Mouse (Mus musculus): ENCODE results near the gene Ift81.
A peak's percentile ranks its signal among the peaks of the same experiment; 100 is the strongest.

Gene Ift81

DNA sequence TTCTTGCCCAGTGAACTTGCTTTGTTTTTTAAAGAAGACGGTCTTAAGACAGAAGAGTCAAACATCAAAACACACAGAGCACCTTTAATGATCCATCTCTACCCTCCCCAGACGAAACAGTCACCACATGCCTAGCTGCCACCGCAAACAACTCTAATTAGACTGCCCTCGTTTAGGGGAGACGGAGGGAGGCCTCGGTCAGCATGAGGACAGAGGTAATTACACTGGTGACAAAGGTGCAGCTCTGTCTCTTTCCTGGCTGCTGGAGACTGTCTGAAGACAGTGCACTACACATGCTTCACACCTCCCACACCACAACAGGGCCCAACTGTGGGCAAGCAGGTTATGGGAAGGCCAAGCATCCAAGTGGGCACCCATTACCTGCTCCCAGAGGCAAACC, 66.5 kb downstream of the Ift81 start:
- no peak for DNase-seq (ENCODE audit: low spot score)

DNA sequence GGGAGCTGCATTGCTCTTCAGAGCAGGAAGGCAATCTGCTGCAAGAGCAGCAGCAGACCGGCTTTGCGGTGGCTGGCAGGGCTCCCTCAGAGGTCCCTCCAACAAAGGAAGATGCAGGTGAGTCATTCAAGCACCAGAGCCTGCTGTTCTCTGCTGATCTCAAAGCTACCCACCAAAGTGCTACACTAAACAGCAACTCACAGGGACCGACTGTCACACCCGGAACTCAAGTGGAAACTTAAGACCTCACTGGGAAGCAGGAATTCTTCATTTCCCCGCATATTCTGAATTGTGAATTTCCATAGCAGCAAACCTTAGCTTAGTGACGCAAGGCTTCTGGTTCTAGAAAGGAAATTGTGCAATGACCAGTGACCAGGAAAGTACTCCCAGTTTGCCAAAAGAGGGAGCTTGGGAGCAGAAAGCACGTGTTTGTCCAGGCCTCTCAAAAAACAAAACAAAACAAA, 67.0 kb downstream of the Ift81 start:
- peak; percentile 38 for DNase-seq (ENCODE audit: low spot score)

DNA sequence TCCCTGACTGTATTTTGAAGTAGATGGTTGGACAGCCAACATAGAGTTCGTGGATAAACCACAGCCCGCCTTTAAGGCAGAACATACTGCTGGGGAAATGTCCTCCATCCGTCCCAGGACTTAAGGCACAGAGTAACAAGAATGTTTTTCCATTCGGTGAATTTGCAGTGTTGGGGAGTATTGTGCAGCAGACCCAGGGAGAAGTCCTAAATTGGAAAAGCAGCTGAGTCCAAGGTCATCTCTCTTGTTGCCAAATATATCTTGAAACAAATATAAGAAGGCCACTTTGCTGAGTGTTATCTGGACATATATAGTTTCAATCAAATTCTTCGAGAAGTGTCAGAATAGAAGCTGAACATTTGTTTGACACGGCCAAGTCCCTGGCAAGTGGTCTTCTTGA, 70.9 kb downstream of the Ift81 start:
- DNase-seq (ENCODE audit: low spot score): no peak

DNA sequence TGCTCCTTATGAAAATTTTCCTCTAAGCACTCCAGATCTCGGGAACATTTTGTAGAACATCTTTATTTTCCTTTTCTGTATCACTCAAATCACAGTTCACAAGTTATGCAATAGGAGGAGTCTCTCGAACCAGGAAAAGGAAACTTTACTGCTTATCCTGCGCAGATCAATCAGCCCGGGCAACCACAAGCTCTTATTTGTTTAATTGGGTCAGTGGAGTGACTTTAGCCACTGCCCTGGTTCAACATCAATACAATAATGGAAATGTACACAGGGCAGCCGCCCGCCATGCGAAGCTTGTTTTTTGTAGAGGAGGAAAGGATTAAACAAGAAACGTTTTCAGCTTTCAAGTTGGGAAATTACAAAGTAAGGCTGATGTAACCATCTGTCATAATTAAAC, 72.4 kb downstream of the Ift81 start:
- DNase-seq (ENCODE audit: low spot score): no peak

DNA sequence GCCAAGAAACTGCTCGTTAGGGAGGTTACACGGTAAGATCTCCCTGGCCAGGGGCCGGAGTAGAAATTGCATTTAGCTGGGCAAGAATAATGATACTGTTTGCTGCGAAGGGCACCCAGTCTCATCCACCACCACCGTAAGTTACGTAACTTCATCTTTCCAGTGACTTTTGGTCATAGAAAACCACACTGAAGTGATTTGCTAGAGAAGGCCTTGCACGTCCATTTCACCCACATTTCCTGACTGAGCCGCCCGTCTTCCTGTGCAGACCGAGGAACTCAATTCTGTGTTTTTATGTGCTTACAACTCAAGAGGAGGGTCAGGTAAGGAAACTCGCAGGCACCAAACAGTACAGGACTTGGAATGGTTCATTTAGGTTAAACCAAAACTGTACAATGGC, 76.2 kb downstream of the Ift81 start:
- DNase-seq (ENCODE audit: low spot score): no peak

DNA sequence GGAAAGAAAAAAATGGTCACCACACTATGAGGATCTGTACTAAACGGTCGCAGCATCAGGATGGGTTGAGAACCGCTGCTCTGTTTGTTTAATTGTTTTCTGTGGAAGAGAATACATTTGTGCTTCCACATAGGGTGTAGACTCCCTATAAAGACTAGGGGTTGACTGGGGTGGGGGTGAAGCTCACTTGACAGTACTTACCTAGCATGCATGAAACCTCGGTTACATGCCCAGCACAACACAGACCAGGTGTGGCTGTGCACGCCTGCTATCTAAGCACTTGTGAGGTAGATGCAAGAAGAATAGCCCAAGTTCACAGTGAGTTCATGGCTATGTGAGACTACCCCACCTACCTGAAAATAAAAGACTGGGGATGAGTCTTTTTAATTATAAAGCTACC, 76.7 kb downstream of the Ift81 start:
- no peak for DNase-seq (ENCODE audit: low spot score)

DNA sequence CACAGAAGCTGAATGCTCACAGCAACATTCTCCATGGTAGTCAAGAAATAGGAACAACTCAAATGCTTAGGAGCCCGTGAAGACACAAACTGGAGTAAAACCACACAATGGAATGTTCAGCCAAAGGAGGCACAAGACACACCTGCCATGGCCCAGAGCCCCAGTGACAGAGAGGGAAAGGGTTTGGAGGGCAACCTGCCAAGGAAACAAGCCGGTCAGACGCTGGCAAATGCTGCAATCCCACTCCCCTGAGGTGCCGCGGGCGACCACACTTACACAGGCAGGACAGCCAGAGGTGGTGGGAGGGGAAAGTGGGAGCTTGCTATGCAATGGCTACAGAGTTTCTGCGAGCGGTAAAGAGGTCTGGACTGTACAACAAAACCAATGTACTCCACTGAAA, 80.4 kb downstream of the Ift81 start:
- DNase-seq (ENCODE audit: low spot score): no peak

DNA sequence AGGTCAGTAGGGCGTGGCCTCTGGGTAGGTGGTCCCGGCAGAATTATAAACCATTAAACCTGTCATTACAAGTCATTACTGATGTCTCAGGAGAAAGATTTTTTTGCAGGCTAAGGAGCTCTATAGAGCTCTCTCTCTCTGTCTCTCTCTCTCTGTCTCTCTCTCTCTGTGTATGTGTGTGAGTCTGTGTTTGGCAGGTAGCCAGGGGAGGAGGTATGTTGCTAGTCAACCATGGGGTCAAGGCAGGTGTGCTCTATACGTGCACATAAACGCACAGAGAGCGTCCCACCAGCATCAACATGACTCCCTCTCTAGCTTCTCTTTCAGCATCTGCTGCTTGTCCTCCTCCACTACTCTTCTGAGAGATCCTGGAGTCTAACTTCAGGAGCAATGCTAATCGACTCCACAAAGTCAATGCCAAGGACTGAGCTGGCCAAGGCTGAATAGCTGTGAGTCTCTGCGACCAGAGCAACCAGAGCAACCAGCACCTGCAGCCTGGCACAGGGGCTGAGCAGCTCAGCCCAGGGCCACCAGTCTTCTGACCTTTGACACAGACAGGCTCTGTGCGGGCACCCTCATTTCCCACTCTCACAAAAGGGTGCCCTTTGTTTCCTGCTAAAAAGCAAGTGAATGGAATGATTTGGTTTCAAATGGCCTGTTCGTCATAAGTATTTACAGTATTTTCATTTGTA, 84.3 kb downstream of the Ift81 start:
- DNase-seq (ENCODE audit: low spot score): no peak

DNA sequence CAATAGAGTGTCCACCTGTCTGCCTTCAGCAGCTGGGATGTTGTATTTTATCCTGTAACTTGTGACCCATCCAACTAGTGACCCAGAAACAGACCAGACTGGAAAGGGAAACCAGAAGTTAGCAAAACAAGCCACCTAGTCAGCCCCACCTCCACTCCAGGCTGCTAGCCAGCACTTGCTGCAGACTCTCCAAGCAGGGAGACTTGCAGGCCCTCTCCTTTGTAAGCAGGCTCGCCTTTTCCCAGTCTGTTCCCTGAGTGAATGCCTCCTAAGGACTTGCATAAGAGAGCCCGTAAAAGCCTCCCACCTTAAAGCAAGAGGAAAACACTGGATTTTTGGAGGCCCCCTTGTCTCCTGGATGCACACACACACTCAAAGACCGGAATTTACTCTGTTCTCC, 85.0 kb downstream of the Ift81 start:
- no peak for DNase-seq (ENCODE audit: low spot score)

DNA sequence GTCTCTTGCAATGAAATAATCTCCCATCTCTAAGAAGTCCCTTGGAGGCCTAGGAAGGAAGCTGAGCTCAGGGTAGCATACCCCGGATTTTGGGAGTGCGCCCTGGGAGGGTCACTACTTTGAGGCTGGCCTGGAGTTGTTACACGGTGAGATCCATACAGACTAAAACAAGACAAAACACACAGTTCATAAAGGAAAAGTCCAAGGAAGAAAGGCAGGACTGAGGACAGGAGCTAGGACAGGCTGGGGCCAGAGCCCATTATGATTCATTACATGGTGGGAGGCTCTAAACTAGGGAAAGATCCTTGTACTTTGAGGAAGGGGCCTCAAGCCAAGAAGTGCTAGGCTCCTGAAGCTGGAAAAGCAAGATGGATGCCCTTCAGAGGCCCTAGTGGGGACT, 85.7 kb downstream of the Ift81 start:
- no peak for DNase-seq (ENCODE audit: low spot score)

DNA sequence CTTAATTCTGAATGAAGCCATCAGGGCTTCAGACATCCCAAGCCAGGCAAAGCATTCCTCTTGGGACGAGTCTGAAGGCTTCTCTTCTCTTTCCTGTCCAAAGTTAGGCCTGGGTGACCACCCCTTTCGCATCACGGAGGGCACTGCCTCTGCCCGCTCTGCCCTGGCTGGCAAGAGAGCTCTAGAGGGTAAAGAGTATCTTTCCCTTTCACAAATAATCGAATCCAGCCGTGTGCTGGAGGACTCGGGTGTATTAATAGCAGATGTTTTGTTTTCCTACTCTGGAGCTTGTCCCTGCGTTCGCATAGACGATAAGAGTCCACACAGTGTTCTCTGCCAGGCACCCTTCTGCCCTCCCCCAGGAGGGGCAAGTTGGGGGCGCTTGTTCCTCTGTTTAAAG, 86.6 kb downstream of the Ift81 start:
- DNase-seq (ENCODE audit: low spot score): no peak

DNA sequence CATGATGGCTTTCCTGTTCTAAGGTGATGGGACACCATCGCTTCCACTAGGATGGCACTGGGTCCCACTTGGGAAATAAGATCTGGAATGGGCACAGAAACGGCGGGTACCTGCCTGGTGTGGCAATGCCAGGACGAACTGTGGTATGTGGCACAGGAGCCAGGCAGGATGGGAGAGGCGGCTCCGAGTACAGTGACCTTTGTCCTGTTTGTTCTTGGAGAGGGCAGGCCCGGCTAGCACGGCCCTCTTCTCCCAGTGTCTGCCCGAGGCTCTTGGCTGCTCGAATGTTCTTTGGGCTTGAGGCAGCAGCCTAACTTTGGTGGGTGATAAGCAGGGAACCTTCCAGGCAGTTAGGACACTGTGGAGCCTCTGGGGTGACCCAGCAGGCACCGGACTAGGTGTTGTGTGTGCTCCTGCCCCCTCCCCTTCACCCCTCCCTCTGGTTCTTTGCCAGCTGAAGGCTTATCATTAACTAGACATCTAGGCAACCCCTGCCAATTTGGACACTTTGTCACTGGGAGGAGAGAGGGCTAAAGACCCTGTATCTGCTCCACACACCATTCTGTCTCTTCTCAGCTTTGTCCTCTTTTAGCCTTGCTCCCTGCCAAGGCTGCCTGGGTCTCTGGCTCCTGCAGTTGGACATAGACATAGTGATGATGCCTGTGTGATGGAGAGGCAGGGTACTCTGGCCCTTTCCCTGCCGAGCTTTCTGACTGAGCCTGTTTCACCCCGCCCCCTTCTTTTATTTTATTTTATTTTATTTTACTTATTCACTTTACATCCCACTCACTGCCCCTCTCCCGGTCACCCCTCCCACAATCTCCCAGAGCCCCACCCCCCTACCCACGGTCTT, 87.2 kb downstream of the Ift81 start:
- no peak for DNase-seq (ENCODE audit: low spot score)

DNA sequence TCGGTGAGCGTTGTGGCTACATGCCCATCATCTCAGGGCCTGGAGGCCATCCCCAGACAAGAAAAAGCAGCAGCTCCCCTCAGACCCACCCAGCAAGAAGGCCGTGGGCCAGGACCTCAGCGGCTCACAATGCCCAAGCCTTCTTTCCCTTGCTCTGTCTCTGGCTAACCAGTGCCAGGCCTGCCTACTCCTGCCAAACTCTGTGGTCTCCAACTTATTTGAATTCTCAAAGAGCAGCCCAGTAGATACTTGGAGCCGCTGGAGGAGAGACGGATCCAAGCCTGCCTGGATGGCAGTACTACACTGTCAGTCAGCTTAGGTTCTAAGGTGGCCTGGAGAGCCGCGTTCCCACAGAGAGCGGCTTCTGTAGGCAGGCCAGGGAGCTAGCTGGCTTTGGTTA, 87.9 kb downstream of the Ift81 start:
- no peak for DNase-seq (ENCODE audit: low spot score)

DNA sequence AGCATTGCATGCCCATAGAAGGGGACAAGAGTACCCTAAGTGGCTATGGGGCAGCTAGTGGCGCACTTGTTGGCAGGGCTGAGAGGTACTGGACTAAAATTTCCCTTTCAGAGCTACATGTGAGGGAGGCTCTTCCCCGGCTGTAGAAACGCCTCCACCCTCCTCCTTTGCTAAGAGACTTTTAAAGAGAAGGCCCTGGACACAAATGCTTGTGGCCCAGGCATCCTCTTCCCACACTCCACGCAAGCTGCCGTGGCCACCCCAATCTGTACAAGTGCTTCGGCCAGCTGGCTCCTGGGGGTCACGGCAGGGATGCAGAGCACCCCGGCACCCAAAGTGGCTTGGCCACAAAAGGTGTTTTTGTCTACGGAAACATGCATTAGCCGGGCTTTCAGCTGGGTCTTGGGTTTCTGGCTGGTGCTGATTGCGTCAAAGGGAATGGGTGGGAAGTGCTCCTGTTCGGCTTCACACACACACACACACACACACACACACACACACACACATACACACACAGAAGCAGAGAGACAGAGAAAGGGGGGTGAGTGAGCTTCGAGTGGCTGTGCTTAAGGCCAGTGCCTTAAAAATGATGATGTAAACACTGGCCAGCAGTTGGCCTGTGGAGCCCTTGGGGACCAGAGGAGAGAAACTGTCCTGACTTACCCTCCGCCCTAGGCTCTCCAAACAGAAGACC, 88.9 kb downstream of the Ift81 start:
- no peak for DNase-seq (ENCODE audit: low spot score)

DNA sequence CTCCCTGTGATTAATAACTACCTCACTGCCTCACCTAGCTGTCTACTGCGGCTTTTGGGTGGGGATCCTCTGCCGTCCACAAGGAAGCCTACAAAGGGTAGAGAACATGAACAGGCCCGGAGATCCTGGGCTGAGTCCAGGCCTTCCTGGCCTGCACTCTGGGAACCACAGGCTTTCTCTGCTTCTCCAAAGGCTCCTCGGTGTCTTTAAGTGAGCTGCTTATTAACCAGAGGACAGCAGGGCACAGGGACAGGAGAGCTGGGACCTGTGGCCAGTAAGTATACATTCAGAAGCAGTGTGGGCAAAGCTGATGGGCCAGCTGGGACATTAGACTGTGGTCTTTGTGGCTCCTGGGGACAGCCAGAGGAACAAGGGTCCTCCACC, 89.5 kb downstream of the Ift81 start:
- no peak for DNase-seq (ENCODE audit: low spot score)

DNA sequence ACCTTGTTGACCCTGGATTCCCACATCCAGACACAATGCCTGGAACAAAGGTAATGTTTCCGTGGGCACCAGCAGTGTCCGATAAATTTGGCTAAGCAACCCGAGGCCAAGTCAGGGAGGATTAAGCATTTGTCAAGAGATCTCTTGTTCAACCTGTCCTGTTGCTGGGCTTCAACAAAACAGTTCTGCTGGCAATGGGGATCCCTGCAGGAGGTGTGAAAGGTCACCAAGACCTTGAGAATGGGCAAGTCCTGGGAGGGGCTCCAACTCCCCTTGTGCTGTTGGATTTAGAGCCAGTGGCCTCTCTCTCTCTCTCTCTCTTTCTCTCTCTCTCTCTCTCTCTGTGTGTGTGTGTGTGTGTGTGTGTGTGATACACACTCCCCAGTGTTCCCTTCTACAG, 90.1 kb downstream of the Ift81 start:
- DNase-seq (ENCODE audit: low spot score): no peak

DNA sequence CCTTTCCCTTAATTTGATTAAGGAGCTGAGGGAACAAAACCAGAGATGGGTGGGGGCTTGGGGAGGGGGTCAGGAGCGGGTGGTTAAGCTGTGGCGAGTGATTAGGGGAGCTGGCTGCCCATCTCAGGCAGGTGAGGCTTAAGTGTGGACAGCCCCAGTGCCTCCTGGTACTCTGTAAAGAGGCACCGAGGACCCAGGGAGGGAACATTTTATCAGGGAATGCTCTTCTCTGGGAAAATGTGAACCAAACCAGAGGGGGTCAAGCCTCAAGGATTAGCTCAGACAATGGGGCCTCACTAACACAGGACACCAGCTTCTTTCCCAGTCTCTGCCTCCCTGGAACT, 93.2 kb downstream of the Ift81 start:
- DNase-seq (ENCODE audit: low spot score): no peak

DNA sequence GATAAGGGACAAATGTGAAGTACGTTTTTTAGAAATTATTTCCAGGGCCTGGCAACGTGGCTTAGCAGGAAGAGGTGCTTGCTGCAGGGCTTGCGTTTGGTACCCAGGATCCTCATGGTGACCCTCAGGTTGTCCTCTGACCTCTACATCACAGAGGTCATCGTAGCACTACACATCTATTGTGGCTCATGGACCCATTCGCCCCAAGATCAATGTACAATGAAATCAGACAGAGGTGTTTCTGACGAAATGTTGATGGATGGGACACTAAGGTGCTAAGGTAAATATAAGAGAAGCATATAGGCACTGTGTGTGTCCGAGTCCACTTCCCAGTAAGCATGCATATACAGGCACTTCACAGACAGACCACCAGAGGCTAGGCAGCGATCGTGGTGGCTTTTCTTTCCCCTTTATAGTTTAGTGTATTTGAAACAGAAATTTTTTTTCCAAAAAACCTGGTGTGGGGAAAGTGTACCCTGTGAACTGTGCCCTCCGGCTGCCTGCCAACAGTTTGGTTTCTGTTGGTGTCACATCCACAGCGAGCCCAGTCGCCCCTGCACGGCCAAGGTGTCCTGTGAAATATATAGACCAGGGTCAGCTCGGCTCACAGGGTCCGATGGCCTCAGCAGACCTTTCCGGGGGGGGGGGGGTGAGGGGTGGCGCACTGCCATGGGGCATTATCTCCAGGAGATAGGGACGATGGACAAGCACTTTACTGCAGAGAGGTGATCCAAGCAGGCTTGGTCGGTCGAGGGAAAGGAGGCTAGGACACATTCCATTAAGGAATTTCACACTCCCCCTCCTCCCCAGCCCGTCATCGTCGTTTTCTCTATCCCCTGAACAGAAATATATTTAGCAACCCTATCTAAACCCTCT, 93.8 kb downstream of the Ift81 start:
- DNase-seq (ENCODE audit: low spot score): no peak

DNA sequence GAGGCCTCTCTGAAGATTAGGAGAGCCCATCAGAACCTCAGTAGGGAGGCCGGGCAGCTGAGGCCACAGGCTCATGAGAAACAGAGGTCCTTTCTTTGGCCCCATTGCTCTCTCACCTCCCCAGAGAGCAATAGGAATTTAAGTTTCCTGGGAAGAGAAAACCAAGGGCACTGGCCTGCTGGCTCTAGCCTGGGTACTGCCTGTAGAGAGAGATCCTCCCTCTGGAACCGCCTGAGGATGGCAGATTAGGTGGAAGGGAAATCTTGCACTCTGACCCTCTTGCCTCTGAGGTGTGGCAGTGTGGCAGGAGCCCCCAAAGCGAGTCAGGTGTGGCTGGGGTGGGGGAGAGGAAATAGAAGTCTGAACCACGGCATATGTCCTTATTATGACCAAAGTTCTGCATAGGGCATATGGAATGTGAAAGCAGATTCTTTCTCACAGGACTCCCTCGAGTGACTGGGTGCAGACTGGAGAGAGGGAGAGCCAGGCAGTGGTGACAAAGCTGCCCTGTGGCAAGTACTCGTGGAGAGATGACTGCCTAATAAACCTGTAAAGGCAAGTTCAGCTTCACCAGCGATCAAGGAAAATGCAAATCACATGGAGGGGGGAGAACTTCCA, 95.2 kb downstream of the Ift81 start:
- DNase-seq (ENCODE audit: low spot score): no peak

DNA sequence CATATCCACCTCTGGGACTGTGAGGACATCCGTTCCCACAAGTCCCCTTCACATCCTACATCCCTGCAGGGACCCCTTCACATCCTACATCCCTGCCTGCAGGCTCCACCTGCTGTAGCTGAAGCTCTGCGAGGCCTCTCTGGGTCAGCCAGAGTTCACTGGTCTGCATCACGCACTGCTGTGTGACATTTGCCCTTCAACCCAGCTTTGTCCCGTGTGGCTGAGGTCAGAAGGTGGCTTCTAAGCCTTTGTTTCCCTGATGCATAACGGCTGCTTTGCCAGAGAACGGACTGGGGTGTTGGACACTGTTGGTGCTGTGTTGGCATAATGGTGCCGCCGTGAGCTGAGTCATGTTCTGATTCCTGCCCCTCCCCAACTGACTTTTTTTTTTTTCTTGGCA, 96.1 kb downstream of the Ift81 start:
- no peak for DNase-seq (ENCODE audit: low spot score)

DNA sequence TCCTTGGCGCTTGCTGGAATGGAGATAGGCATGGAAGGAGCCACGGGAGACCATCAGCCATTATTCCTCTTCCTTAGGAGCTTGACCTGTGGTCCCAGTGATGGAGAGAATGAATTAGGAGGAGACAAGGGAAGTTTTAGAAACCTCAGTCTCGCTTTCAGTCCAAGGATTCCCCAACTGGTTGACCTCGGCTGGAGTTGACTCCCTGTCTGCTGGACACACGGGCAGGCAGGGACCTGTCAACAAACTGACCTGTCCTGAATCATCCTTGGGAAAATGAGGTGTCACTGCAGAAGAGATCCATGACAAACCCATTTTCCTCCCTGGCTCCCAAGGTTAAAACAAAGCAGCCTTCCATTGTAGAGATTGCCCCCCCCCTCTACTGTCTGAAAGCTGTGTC, 97.4 kb downstream of the Ift81 start:
- DNase-seq (ENCODE audit: low spot score): no peak
